Mouse (Mus musculus) heart, postnatal 4 days (tissue): Measurements from ENCODE around the gene Trim44. TPM values are rescaled to one million over a fixed set of nuclear protein-coding genes. Genes with fewer than 3 reads are reported as not detected.

Source experiments
- DNase-seq: peaks from one replicate; pipeline ENCODE4 v3.0.0; 2021
- total RNA-seq, 2 experiments: library from RNA; stranded (reverse); gene quantifications; 2 replicates each; pipeline ENCODE4 v1.2.3; 2021

Gene Trim44
- total RNA-seq, 2 experiments from 2014 or later = 47.8 to 50.4 TPM

DNA sequence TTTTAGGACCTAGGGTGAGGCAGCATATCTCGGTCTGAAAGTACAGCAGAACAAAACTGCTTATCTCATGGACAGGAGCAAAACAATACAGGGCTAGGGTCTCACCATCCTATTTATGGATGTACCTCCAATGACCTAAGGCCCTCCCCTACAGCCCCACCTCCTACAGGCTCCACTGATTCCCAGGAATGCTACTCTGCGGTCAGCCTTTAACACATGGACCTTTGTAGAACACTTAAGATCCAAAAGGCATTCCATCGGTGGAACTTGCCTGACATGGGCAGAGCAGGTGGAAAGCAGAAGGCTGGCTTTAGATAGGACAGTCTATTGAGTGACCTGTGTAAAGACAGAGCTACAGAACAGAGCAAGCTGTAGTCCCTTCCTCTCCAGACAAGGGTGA lies 120.3 kb downstream of the Trim44 start:
- DNase-seq = no peak

DNA sequence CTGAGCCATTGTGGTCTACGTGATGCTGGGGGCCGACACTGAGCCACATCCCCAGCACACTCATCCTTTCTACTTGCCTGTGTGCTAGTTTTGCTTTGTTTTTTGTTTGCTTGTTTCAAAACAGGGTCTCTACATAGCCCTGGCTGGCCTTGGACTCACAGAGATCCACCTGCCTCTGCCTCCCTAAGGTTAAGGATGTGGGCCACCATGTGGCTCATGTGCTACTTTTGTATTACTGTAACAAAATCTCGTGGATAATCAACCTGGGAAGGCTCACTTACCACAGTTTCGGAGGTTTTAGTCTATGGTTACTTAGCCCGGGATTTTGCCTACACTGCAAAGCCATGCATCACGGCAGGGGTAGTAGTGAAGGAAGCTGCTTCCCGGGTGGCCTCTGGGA lies 125.5 kb downstream of the Trim44 start:
- DNase-seq = no peak

DNA sequence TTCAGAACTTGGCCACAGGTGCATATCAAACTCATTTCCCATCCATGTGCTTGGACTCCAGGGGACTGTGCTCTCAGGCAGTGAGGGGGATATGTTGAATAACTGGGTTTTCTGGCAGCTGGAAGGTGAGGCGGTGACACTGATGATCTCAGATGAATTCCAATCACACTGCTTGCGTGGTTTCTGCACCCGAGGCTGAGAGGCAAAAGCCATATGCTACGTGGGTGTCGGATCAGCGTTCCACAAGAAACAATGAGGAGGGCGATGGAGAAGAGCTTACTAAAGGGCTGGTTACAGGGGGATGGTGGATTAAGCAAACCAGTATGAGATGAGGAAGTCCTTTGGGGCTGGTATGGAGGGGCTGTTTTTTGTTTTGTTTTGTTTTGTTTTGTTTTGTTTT lies 127.8 kb downstream of the Trim44 start:
- no peak for DNase-seq

DNA sequence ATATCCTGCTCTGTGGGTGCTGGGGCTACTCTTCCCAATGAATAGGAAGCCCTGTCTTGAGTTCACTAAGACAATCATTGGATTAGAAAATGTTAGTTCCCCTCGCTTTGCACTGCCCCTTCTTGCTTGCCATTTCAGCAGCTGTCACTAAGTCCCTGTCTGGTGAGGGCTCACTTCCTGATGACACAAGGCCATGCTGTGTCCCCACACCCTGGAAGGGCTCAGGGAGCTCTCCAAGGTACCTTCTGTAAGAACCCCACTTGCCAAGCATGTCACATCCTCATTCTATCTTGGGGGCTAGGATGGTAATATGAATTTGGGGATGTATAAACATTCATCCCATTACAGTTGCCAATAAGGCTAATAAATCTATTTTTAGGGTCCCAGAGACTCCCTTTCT lies 129.7 kb downstream of the Trim44 start:
- peak; percentile 21 for DNase-seq

DNA sequence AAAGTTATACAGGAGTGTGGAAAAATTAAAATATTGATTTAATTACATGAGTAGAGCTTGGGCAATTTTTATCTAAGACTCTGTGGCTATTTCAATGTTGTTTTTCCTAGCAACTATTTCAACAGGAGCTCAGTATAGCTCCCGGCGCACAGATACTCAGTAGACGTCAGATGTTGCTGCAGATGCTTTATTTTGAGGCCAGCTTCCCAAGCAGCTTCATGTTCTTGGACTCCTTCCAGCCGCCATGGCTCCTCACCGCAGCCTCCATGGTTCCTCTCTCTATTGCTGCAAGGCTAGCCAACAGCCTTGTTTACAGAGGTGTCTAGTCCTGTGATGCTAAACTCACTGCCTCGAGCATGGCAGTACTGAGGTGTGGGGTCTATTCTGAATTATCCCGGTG lies 134.3 kb downstream of the Trim44 start:
- DNase-seq = no peak

DNA sequence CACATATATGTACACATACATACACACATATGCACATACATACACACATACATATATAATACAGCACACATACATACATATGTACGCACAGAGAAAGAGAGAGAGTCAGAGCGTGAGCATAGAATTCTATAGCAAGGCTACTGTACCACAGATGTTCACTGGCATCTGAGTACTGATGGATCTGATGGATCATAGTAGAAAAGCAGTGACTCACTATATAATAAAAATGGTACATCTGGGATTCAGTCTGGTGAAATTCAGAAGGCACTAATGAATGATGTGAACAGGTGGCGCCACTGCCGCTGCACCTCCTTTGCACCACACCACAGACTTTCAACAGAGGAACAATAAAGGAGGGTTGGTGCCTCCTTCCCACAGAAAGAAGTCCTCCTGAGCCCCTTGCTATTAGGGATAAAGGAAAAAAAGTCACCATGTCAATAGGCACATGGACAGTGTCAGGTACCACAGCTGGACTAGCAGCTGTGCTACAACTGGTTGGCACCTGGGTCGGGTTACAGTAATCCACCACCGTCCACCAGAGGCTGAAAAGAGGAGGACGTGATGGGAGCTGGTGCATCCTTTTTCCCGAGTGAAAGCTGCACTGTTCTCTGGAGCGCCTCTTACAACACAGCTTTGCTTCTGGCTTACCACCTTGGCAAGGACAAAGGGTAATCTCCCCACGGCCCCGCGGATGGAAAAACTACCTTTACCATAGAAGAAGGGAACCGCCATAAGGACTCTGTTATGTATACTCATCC lies 139.9 kb downstream of the Trim44 start:
- no peak for DNase-seq

DNA sequence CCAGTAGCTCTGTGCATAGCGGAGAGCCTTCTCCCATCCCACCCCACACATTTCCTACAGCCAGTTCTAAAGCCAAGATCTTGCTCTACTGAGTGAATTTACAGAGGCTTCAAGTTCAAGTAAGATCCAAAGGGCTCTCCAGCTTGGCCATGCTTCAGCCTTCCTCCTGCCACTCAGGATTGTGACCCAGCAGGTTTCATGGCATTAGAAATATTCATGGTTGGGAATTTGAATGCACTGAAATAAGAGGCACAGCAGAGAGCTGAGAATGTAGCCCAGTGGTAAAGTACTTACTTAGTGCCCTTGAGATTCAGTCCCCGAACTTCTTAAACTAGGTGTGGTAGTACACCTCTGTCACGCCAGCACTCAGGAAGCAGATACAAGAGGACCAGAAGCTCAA lies 140.7 kb downstream of the Trim44 start:
- DNase-seq = no peak

DNA sequence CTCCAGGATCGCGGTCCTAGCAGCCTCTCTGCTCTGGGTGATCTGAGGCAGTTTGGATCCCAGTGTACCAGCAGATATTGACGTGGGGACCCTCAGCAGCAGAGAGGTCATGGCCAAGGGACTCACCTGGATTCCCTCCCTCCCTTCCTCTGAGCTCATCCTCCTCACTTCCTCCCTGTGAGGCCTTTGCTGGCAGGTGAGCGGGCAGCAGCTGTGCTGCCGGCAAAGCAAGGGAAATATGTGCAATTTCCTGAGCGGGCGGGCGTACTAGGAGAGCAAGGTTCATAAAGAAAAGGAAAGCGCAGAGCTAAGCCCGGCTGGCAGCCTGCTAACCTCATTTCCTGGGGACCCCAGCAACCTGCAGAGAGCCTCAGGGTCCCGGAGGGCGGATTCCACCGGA lies 148.5 kb downstream of the Trim44 start:
- peak; percentile 38 for DNase-seq

DNA sequence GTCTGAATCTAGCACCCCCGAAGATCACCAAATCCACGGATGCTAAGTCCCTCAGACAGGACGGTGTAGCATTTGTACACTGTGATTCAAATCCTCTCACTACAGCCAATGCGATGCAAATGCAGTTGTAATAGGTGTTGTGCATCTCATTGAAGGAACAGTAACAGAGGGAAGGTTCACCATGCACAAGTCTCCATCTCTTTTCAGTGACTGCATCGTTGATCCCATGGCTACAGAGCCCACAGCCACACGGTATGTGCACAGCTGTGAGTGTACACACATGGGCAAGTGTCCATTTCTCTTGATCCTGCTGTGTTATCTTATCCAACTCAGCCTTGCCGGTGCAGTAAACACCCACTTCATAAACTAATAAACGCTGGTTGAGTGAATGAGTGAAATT lies 148.9 kb downstream of the Trim44 start:
- no peak for DNase-seq

DNA sequence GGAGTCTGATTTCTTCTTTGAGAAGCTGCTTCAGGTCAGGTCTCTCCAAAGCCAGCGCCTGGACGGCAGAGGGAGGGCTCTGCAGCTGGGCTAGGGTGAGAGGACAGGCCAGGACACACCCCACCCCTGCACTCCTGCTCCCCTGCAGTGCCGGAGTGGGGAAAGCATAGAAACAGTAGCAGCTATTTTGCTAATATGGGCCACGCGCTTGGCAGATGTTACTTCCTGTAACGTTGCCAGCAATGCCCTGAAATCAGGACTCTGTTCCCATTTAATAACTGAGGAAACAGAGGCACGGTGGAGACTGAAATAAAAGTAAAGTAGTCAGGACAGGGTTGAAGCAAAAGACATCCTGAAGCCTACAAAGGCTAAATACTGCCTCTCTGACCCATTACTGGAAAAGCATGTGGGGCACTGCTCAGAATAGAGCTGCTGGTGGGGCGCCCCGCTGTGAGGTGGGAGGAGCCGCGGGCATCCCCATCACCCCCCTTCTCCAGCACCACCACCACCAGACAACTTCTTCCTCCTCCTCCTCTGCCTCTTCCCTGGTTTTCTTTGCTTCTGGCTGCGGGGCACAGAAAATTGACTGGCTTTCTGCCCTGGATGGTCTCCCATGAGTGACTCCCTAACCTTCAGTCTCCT lies 149.5 kb downstream of the Trim44 start:
- no peak for DNase-seq

DNA sequence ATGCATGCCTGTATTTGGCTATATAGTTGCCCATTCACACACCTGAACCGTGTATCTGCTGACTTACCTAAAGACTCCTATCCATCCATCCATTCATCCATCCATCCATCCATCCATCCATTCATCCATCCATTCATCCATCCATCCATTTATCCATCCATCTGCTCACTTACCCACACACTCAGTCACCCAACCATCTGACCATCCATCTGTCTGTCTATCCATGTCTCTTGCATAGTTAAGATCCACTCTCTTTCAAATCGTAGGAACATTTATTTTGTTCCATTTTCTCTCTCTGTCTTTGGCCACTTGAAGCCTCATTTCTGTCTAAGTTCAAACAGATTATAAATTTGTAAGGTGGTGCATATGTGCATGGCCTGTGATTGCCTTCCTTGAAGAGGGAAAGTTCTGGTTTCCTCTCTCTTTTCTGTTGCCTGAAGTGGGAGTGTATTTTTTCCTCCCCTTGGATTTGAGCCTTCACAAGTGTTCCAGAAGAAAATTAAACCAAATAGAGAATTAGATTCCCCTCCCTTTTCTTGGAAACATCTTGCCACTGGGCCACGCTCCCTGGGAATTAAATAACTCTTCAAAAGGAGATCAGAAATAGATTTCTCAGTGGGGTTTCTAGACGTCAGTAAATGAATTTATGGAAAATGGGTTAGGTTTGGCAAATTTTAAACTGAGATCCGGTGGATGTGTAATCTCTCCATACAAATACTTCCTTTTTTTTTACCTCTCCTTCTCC lies 150.9 kb downstream of the Trim44 start:
- DNase-seq = no peak

DNA sequence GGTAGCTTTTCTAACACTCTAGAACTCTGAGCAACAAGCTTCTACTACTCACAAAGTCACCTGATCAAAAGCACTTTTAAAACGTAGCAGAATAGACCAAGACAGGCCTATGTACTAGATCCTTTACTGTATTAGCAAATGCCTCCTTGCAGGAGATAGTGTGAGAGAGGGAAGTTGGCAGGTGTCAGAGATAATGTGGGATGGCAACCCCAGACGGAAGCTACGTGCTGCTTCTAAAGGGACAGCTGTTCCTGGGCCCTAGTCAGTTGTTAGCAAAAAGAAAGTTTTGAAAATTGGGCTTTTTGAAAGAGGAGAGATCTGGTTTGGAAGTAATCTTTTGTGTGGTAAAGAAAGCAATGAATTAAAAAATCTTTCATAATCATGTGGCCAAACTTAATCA lies 151.5 kb downstream of the Trim44 start:
- no peak for DNase-seq

DNA sequence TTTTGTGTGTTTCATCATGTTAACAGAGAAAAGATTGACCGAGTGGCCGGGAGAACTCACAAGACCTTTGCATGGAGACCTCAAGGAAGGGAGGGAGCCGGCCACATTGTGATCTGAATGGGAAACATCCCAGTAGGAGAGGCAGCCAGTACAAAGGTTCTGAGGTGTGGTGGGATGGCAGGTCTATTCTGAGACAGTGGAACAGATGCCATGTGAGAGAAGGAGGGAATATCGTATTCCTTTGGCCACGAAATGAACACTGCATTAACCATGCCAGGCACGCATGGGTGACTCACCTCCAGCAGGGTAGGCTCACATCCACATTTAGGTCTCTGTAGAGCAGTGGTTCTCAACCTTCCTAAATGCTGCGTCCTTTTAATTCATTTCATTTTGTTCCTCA lies 154.4 kb downstream of the Trim44 start:
- DNase-seq = no peak

DNA sequence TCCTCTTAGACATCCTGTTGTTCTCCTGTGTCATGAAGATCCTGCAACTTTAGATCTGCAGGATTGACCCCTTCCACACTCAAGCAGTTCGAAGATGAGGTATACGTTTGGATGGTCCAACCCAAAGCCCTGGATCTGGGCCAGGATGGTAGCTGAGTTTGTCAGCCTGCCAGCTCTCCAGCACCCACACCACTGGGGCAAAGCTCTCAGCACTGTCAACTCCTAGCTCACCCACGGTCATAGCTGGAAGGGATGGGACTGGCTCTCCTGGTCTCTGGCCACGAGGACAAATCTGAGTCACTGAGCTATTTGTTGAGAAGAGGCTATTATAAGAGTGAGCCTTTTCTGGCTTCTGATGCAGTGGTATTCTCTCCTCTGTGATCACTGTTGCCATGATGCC lies 155.0 kb downstream of the Trim44 start:
- peak; percentile 39 for DNase-seq

Other genes with a start within 250 kb of the Trim44 start
- 1 to 10 TPM; 9.8 to 9.9 TPM for gene Ldlrad3, start 221.4 kb downstream of the Trim44 start, total RNA-seq
- gene Fjx1, start 44.7 kb upstream of the Trim44 start, total RNA-seq = 1 to 10 TPM; 3.2 to 3.3 TPM
- 1 to 10 TPM; 4.6 to 6.4 TPM for gene Pamr1, start 142.2 kb upstream of the Trim44 start, total RNA-seq